Mouse (Mus musculus) hindbrain, embryonic 11.5 days (tissue): ENCODE results near the gene Lamtor3. TPM values are rescaled to one million over a fixed set of nuclear protein-coding genes. Genes with fewer than 3 reads are reported as not detected.

Experiments used
- ATAC-seq: fragments of 200-750 bp; cut with Nextera tagmentation; 2 replicates; pipeline ENCODE4 v1.8.0; 2017; ENCODE audit warnings: mild to moderate bottlenecking, moderate TSS enrichment, moderate library complexity; ENCODE audit not compliant: low FRiP score
- DNase-seq: peaks from one replicate; pipeline ENCODE4 v3.0.0-alpha.2; 2015; ENCODE audit warnings: low spot score
- H3K27ac ChIP-seq: fragments of 300-500 bp; sonication (generic); 2 replicates; pipeline ENCODE4 v1.5.1; 2014; ENCODE audit warnings: mild to moderate bottlenecking, low read depth, low read length
- H3K27me3 ChIP-seq: fragments of 300-500 bp; sonication (generic); 2 replicates; pipeline ENCODE4 v1.6.1; 2014; ENCODE audit warnings: mild to moderate bottlenecking, low read length, moderate library complexity, mixed read lengths; ENCODE audit not compliant: control insufficient read depth, insufficient read depth
- H3K36me3 ChIP-seq: fragments of 300-500 bp; sonication (generic); 2 replicates; pipeline ENCODE4 v1.6.1; 2014; ENCODE audit warnings: mild to moderate bottlenecking, low read length, moderate library complexity, mixed read lengths; ENCODE audit not compliant: control insufficient read depth, insufficient read depth
- H3K4me1 ChIP-seq: fragments of 300-500 bp; sonication (generic); replicated peaks from 2 replicates; pipeline ENCODE4 v1.6.1; 2014; ENCODE audit warnings: low read length, mixed read lengths; ENCODE audit not compliant: control insufficient read depth, insufficient read depth
- H3K4me2 ChIP-seq: fragments of 300-500 bp; sonication (generic); replicated peaks from 2 replicates; pipeline ENCODE4 v1.6.1; 2014; ENCODE audit warnings: mild to moderate bottlenecking, low read depth, low read length
- H3K4me3 ChIP-seq: fragments of 300-500 bp; sonication (generic); 2 replicates; pipeline ENCODE4 v1.5.1; 2014; ENCODE audit warnings: low read depth, low read length
- H3K9ac ChIP-seq: fragments of 300-500 bp; sonication (generic); 2 replicates; pipeline ENCODE4 v1.6.1; 2014; ENCODE audit warnings: low read depth, low read length
- H3K9me3 ChIP-seq: fragments of 300-500 bp; sonication (generic); 2 replicates; pipeline ENCODE4 v1.6.1; 2016; ENCODE audit warnings: low read length; ENCODE audit not compliant: control insufficient read depth
- WGBS: fragments of 180-500 bp; shearing (Covaris S2); extraction: QIAGEN DNeasy Blood & Tissue Kit; methylation state at CpG from one replicate; pipeline ENCODE4 v1.1.7; 2014; 5-methylcytosine and 5-hydroxymethylcytosine counted together
- polyA plus RNA-seq: library from polyadenylated mRNA; unstranded; fragments of >200 nt; fragmentation: Nextera tagmentation; extraction: Ambion mirVana; gene quantifications from 2 replicates; pipeline ENCODE4 v1.2.1, GENCODE M21; 2014

The Lamtor3 gene
- polyA plus RNA-seq, 1 experiment from 2014 or later, result 96.9 TPM

GRCm38 (mm10) chr3:137919398-137919797 is 1.1 kb downstream of the Lamtor3 start:
- no peak overlapping the region; the same call in 1 of the 2 replicates for H3K9ac ChIP-seq
- peak overlapping the region; percentile 88; the same call in 1 of the 2 replicates for H3K4me3 ChIP-seq
- no peaks in the 10 kb centered on the region; the same call in 1 of the 2 replicates for H3K4me1 ChIP-seq
- no peaks in the 10 kb centered on the region for H3K27me3 ChIP-seq
- no peak for ATAC-seq
- no peak overlapping the region for H3K27ac ChIP-seq
- H3K4me2 ChIP-seq, result peak overlapping the region; percentile 46; the same call in 1 of the 2 replicates
- 90% methylated on average over 7 of the region's 7 CpGs for WGBS
- H3K9me3 ChIP-seq, result no peaks in the 10 kb centered on the region
- H3K36me3 ChIP-seq, result no peaks in the 10 kb centered on the region
- DNase-seq, result no peak

GRCm38 (mm10) chr3:137920594-137920993 is 2.3 kb downstream of the Lamtor3 start:
- H3K4me3 ChIP-seq, result no peak overlapping the region
- ATAC-seq, result no peak
- no peak overlapping the region for H3K4me2 ChIP-seq
- no peak for DNase-seq
- H3K27ac ChIP-seq, result no peak overlapping the region
- 94% methylated on average over 4 of the region's 4 CpGs for WGBS
- no peaks in the 10 kb centered on the region for H3K27me3 ChIP-seq
- no peaks in the 10 kb centered on the region for H3K36me3 ChIP-seq
- H3K4me1 ChIP-seq, result no peaks in the 10 kb centered on the region; the same call in 1 of the 2 replicates
- no peak overlapping the region for H3K9ac ChIP-seq
- H3K9me3 ChIP-seq, result no peaks in the 10 kb centered on the region

GRCm38 (mm10) chr3:137927010-137927409 is 8.7 kb downstream of the Lamtor3 start:
- H3K4me3 ChIP-seq, result no peak overlapping the region
- 95% methylated on average over 4 of the region's 4 CpGs for whole genome bisulfite sequencing
- H3K9ac ChIP-seq, result no peak overlapping the region
- H3K27ac ChIP-seq, result no peak overlapping the region
- no peaks in the 10 kb centered on the region for H3K9me3 ChIP-seq
- H3K4me1 ChIP-seq, result no peaks in the 10 kb centered on the region
- 0 out of 2 replicates have a peak, but pooled peaks cover 4% of the 10 kb centered on the region for H3K36me3 ChIP-seq
- no peaks in the 10 kb centered on the region for H3K27me3 ChIP-seq
- DNase-seq (no peak), ATAC-seq (no peak)
- no peak overlapping the region for H3K4me2 ChIP-seq

- Histone ChIP-seq H3K9me3 (no peaks in the 10 kb centered on the region), H3K4me3 (no peak overlapping the region), H3K4me2 (no peak overlapping the region), H3K36me3 (0 out of 2 replicates have a peak, but pooled peaks cover 4% of the 10 kb centered on the region), H3K27me3 (no peaks in the 10 kb centered on the region), H3K4me1 (no peaks in the 10 kb centered on the region), H3K27ac (no peak overlapping the region), H3K9ac (no peak overlapping the region)
- 92% methylated on average over 3 of the region's 3 CpGs for WGBS
- DNase-seq (no peak), ATAC-seq (no peak)
Observed at GRCm38 (mm10) chr3:137929940-137930339, 11.6 kb downstream of the Lamtor3 start.

- no peak overlapping the region for H3K9ac ChIP-seq
- ATAC-seq (no peak), DNase-seq (no peak)
- H3K4me3 ChIP-seq, result no peak overlapping the region
- 76% methylated on average over 7 of the region's 7 CpGs for WGBS
- no peak overlapping the region for H3K27ac ChIP-seq
- H3K36me3 ChIP-seq, result no peaks in the 10 kb centered on the region
- no peaks in the 10 kb centered on the region for H3K9me3 ChIP-seq
- no peak overlapping the region for H3K4me2 ChIP-seq
- H3K27me3 ChIP-seq, result no peaks in the 10 kb centered on the region
- no peaks in the 10 kb centered on the region for H3K4me1 ChIP-seq
Observed at GRCm38 (mm10) chr3:137932748-137933147, 14.4 kb downstream of the Lamtor3 start.

DNA sequence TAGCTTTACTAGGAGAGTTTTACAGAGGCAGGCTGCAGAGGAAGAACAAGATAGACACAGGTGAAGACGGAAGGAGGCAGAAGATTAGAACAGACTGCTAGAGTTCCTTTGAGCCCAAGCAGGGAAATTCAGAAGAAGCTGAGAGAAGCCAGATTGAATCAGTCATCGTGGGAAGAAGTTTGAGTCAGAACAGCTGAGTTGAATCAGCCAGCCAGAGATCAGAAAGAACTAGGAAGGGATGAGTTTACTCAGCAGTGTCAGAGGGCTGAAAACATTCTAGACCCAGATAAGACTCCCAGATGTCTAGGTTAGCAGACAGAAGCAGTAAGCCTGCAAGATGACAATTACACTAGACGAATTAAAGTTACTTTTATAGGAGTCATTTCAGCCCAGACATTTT is 15.7 kb downstream of the Lamtor3 start:
- H3K9ac ChIP-seq, result no peak overlapping the region

GRCm38 (mm10) chr3:137935570-137936525 is 17.5 kb downstream of the Lamtor3 start:
- no peak for ATAC-seq

More for the DNA sequence above, 15.7 kb downstream of the Lamtor3 start:
- Histone ChIP-seq H3K36me3 (no peaks in the 10 kb centered on the region), H3K27ac (no peak overlapping the region), H3K4me1 (no peaks in the 10 kb centered on the region), H3K4me2 (no peak overlapping the region), H3K9me3 (no peaks in the 10 kb centered on the region), H3K27me3 (no peaks in the 10 kb centered on the region), H3K4me3 (no peak overlapping the region)
- 83% methylated on average over 3 of the region's 3 CpGs for WGBS
- ATAC-seq, result no peak
- no peak for DNase-seq

GRCm38 (mm10) chr3:137936541-137936940 is 18.2 kb downstream of the Lamtor3 start:
- no peaks in the 10 kb centered on the region for H3K36me3 ChIP-seq
- DNase-seq, result peak; percentile 12
- WGBS, result 39% methylated on average over 6 of the region's 6 CpGs
- H3K9me3 ChIP-seq, result no peaks in the 10 kb centered on the region
- no peak overlapping the region for H3K4me2 ChIP-seq
- no peaks in the 10 kb centered on the region for H3K4me1 ChIP-seq
- H3K4me3 ChIP-seq, result no peak overlapping the region
- no peak for ATAC-seq
- H3K27ac ChIP-seq, result no peak overlapping the region
- H3K9ac ChIP-seq, result no peak overlapping the region
- H3K27me3 ChIP-seq, result no peaks in the 10 kb centered on the region

More at GRCm38 (mm10) chr3:137935570-137936525, 17.5 kb downstream of the Lamtor3 start:
- no peaks in the 10 kb centered on the region for H3K27me3 ChIP-seq
- no peaks in the 10 kb centered on the region for H3K36me3 ChIP-seq
- H3K9ac ChIP-seq, result no peak overlapping the region
- H3K4me3 ChIP-seq, result no peak overlapping the region
- no peaks in the 10 kb centered on the region for H3K9me3 ChIP-seq
- H3K27ac ChIP-seq, result no peak overlapping the region
- WGBS, result 41% methylated on average over 5 of the region's 5 CpGs
- H3K4me1 ChIP-seq, result no peaks in the 10 kb centered on the region
- DNase-seq, result no peak
- H3K4me2 ChIP-seq, result no peak overlapping the region
